Mouse (Mus musculus) stomach, postnatal 0 days (tissue): ENCODE data around the gene Rnf10.

ENCODE experiments used
- CTCF ChIP-seq: IDR thresholded peaks from 2 replicates; pipeline ENCODE4 v1.5.1; 2016; ENCODE audit warnings: antibody characterized with exemption, low read depth, mild to moderate bottlenecking, moderate library complexity
- EP300 ChIP-seq: optimal IDR thresholded peaks from 2 replicates; pipeline ENCODE3; 2016; ENCODE audit warnings: antibody characterized with exemption

- TF ChIP-seq CTCF, result peak; percentile 82
- no peak for TF ChIP-seq EP300
Observed at GRCm38 (mm10) chr5:115319004-115319940, 46.6 kb upstream of the Rnf10 start.
